Mouse (Mus musculus) layer of hippocampus, adult 2 months (tissue): ENCODE measurements at regions not wholly inside any gene's neighbourhood (a gene's known extent, or its start where the extent isn't known, plus 50 kb on each side); places are given as distances from the start of the nearest gene placed in this dataset.

ENCODE experiments used
- DNase-seq, 2 experiments: peaks; one replicate each; pipeline ENCODE4 v3.0.0; 2022; ENCODE audit warnings: low spot score in 2 of 2
- H3K27ac ChIP-seq: fragments of 200-600 bp; 2 replicates; pipeline ENCODE4 v1.8.1; 2022
- H3K4me3 ChIP-seq: fragments of 200-600 bp; 2 replicates; pipeline ENCODE4 v1.8.1; 2022; ENCODE audit warnings: mild to moderate bottlenecking
- CTCF ChIP-seq: fragments of 200-600 bp; conservative IDR thresholded peaks from 2 replicates; pipeline ENCODE4 v1.8.1; 2022; ENCODE audit warnings: antibody characterized with exemption, mild to moderate bottlenecking, moderate library complexity

DNA sequence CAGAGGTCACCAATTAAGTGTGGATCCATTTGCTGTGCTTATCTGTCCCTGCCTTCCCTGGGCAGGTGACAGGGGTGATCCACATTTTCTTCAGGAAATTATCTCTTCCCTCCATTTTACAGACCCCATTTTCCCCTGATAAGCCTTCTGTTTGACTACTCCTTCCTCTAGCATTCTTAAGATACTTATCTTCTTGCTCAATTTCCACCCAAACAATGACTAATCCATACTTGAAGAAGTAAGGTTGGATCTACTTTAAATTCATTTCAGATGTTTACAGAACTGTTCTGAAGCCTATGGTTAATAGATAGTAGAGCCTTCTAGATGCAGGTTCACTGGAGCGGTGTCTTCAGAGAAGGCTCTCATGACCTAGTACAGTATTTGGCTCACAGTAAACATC, 273.2 kb downstream of the Sox4 start:
- no peak for DNase-seq
- Histone ChIP-seq H3K4me3 (no peak overlapping the region), H3K27ac (no peak overlapping the region)
- TF ChIP-seq CTCF: no peak

DNA sequence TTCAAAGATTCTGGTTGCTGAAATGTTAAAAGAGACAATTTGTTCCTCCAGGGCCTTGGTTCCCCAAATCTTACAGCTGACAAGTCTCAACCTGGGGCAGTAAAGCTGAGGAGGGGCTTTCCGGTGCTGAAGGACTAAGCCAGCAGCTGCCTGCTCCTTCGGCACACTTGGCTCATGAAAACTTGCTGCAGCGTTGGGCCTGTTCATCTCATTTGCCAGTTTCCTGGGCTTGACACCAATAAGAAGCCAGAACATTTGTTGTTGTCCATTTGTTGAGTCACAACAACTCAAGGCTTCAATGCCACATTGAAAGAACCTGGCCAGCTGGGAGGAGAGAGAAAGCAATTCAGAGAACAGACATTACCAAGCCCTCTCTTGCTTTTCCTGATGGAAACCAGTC, 279.9 kb downstream of the Sox4 start:
- Histone ChIP-seq H3K27ac (no peak overlapping the region), H3K4me3 (no peak overlapping the region)
- TF ChIP-seq CTCF: no peak
- peak in 1 of 2 experiments; percentile 8 for DNase-seq

DNA sequence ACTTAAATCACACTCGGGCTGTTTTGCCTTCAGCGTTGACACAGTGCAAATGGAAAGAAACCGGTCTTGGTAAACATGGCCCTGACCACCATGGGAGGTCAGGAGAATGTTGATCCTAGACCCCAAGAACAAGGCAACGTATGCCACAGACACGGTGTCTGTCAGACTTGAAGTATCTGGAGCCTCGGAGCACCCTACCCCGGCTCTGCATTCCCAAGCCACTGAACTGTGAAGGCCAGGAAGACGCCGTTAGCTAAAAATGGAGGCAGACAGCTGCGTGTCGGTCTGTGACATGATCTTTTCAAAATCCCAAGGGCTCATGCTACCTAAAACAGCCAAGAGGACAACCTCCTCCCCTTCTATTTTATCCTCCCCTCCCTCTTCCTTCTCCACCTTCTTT, 282.0 kb downstream of the Sox4 start:
- no peak for DNase-seq
- no peak overlapping the region for H3K27ac ChIP-seq
- no peak overlapping the region for H3K4me3 ChIP-seq
- TF ChIP-seq CTCF: no peak

DNA sequence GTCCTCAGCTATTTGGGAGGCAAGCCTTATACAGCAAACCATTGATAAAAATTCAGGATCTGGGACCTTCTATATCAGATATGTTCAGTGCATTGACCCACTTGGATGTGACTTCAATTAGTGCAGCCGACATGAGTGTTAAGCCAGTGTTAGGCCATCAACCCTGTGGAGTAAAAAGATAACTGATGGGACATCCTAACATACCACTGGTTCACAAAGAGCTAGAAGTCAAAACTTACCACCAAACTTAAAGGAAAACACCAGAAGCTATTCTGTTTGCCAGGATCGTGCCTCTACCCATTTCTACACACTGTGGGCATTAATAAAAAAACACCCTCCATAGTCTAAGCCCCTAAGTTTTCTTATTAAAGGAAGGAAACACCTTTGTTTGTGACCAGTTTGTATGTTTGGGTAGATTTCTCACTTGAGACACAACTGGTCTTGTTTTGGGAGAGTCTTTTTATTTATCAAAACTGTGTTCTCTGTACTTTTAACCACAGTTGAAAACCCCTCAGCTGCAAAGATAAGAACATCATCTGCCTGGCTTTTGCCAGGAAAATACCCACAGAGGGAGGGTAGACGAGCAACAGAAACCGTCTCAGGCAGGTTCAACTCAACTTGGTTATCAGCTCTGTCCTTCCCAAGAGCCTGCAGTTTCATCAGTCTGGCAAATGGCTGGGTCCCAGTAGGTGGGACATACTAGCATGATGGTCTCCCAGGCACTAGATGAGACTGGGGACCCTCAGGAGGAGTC, 283.5 kb downstream of the Sox4 start:
- no peak for DNase-seq
- Histone ChIP-seq H3K27ac (no peak overlapping the region), H3K4me3 (no peak overlapping the region)
- no peak for TF ChIP-seq CTCF

DNA sequence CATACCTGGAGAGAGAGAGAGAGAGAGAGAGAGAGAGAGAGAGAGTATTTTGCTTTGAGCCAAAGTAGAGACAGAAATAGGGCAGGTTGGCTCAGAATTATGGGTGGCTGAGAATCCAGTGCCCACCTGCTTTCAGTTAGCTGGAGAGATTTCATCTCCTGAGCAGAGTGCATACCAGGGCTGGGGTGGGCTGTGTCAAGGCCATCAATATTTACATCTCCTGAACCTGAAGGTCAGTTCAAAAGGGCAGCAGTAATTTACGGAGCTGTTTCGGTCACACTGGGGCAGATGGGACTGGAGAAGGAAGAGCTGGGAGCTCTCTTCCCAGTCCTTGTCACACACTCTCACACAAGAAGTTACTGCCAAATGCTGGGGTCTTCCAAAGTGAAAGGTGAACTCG, 286.7 kb downstream of the Sox4 start:
- no peak overlapping the region for H3K27ac ChIP-seq
- DNase-seq: no peak
- TF ChIP-seq CTCF: no peak

DNA sequence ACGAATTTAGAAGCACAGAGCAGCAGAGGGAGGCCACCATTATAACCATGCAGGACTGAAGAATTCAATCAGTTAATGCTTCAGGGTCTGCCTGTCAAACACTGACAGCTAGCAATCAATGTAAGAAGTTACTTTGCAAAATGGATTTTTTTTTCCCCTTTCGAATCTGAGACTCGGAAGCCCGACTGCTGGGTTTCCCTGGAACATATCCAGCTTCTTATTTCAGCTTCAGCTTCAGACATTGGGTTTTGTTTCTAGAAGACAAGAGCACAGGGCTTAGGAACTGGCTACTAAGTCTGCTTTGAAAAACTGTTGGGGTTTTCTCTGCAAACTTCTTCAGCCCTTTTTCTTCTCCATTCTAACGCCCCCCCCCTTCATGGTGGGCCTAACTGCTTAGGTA, 288.4 kb downstream of the Sox4 start:
- H3K27ac ChIP-seq: no peak overlapping the region
- DNase-seq: no peak
- no peak for TF ChIP-seq CTCF

More for the DNA sequence above, 286.7 kb downstream of the Sox4 start:
- no peak overlapping the region for H3K4me3 ChIP-seq

DNA sequence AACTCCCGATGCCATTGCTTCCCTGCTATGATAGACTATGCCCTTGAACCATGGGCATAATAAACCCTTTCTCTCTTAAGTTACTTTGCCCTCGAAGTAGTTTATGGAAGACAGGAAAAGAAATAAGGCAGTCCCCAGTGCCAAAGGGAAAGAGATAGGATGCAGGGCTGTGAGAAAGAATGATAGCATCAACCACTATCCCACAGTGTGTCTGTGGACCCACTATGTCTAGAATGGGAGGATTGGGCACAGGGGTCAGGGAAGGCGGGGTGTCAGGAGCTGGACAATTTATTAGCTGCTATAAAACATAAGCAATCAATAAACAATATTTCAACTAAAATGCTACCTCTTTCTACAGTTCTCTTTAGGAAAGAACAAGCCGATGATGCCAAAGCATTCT, 288.8 kb downstream of the Sox4 start:
- DNase-seq: no peak
- Histone ChIP-seq H3K27ac (no peak overlapping the region), H3K4me3 (no peak overlapping the region)
- no peak for TF ChIP-seq CTCF

More for the DNA sequence above, 288.4 kb downstream of the Sox4 start:
- H3K4me3 ChIP-seq: no peak overlapping the region

DNA sequence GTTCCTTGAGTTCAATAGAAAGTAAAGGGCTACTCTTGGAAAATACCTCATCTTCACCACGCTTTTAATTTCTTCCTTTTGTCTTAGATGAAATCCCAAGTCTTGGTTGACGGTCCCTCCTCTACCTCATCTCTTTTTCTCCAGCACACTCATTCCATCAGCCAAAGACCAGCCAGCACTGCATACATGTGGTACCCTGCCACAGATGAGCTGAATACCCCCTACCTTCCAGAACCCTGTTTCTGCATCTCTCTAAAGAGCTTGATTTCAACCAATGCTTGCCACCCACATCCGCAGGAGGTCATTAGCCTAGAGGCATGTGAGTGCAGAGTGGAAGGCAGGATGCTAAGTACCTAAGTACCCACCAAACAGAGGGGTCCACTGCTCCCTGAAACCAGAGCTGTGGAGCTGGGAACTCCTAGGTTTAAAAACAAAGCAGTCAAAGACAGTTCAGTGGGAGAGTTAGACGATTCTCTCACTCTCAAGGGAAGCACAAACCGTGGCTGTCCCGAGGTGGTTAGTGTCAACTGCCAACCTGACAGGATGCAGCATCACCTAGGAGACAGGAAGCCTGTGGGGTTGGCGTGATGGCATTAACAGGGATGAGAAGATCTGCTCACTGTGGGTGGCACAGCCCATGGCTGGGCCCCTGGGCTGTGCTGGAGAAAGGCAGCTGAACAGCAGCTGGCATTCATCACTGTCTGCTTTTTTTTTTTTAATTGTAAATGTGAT, 289.4 kb downstream of the Sox4 start:
- no peak overlapping the region for H3K27ac ChIP-seq
- no peak for DNase-seq
- no peak for TF ChIP-seq CTCF
- H3K4me3 ChIP-seq: no peak overlapping the region

DNA sequence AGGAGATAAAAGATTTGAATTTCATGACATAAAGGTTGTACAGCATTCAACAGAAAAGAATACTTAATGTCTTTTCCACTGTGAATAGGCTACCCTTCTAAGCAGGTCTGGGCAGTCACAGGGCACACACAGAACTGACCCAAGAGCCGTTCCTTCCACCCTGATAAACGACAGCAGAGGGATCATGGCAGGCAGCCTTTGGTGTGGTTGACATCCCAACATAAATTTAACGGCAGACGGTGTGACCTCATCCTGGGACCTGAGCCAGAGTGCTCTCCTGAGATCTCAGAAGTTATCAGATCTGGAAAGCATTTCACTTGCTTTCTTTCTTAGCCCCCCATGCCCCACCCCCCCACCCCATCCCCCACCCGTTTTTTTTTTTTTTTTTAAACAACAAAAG, 290.1 kb downstream of the Sox4 start:
- TF ChIP-seq CTCF: no peak
- no peak overlapping the region for H3K4me3 ChIP-seq
- H3K27ac ChIP-seq: no peak overlapping the region
- no peak for DNase-seq

DNA sequence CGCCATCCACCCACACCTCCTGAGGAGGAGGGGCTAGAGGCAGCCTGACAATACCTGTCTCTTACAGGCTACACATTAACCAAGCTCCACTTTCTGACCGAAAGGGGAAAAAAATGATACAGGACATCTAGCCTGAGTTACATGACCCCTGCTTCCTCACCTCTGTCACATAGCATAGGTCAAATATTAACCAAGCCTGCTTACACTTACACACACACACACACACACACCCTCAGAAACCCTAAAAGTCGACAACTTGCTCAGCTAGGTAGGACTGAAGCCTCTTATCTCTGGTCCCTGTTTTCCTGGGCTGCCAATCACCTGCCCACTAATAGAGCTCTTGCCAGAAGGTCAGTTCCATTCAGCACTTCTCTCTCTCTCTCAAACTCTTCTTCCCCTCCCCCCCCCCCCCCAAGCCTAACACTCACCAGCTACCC, 291.2 kb downstream of the Sox4 start:
- TF ChIP-seq CTCF: no peak
- no peak for DNase-seq
- Histone ChIP-seq H3K4me3 (no peak overlapping the region), H3K27ac (no peak overlapping the region)

DNA sequence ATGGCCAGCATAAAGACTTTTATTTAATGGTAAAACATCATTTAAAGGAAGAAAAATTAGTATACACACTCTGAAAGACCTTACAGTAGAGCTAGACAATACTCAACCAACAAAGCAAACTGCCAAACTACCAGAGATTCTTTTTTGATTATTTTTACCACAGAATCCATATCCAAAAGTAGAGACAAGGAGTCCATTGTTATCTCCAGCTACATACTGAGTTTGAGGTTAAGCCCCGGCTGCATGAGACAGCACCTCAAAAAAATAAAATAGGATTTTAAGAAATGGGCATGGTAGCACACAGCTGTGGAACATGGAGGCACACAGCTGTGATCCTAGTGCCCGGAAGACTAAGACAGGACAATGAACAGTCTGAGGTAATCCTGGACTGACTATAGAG, 293.4 kb downstream of the Sox4 start:
- no peak for TF ChIP-seq CTCF
- no peak for DNase-seq
- Histone ChIP-seq H3K4me3 (no peak overlapping the region), H3K27ac (no peak overlapping the region)

DNA sequence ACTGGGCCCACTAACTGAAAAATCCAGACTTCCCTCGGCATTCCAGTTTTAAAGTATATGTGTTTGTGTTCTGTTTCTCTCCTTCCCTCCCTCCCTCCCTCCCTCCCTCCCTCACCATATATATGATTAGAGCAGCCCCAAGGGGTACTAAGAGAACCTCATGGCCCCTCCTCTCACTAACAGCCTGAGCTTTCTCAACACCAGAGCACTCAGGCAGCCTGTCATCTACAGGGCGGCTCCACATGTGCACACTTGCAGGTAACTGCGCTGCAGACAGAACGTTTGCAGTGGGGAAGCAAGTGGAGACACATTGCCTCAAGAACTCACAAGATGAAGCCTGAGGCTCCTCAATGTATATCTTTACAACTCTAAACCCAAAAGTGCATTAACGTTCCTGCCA, 294.9 kb downstream of the Sox4 start:
- no peak for DNase-seq
- Histone ChIP-seq H3K27ac (no peak overlapping the region), H3K4me3 (no peak overlapping the region)
- no peak for TF ChIP-seq CTCF

DNA sequence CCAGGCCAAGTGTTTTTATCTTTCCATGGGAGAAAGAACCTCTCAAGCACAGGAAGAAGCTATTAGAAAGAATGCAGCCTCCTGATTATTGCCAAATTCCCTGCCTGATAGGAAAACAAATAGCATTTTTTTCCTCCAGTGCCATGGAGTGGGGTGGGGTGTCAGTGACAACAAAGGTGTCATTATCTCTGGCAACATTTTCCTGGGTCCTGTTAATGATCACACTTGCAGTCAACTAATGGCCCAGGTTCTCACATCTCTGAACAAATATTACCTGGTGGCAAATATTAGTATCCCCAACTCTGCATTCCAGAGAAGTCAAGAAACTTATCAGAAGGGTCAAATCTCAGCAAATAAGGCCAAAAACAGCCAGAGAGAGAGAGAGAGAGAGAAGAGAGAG, 298.6 kb downstream of the Sox4 start:
- Histone ChIP-seq H3K27ac (no peak overlapping the region), H3K4me3 (no peak overlapping the region)
- no peak for DNase-seq
- TF ChIP-seq CTCF: no peak

DNA sequence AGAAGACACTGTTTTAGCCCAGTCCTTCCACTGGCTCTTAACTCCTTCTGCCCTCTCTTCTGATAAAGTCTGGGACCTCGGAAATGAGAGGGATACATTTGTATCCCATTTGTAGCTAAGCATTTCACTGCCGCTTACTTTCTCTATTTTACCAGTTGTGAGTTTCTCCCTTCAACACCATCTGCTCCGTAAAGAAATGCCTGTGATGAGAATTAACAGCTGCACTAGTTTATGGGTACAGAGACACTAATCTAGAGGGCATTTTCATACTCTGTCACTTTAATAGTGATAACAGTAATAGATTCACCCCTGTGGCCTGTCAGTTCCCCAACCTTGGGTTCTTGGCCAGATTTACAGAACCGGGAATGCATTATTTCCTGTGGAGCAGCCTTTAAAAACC, 300.2 kb downstream of the Sox4 start:
- TF ChIP-seq CTCF: no peak
- H3K4me3 ChIP-seq: no peak overlapping the region
- H3K27ac ChIP-seq: no peak overlapping the region
- DNase-seq: no peak
